Mouse (Mus musculus): Measurements from ENCODE around the gene Gab2. TPM values are rescaled to one million over a fixed set of nuclear protein-coding genes. Genes with fewer than 3 reads are reported as not detected.

Gab2 gene
- polyA plus RNA-seq, 1 experiment from 2014 or later: 1.5 TPM

DNA sequence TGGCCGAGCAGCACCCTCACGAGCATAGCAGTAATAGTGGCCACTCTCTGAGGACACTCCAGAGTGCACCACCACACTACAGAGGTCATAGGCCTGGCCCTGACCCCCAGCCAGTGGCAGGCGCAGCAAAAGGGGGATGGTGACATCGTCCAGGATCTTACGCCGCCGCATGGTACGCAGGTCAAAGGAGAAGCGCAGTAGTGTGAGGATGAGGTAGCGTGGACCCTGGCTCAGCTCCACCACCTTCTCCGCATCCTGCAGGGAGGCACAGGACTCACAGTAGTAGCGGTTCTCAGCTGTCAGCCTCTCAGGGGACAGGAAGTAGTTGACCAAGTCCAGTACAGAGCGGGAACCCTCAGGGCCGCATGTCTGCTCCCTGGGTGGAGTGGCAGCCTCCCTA is 230.2 kb downstream of the Gab2 start:
- no peaks in the 10 kb centered on the region for H3K9me3 ChIP-seq (ENCODE audit: low read length)
- no peak overlapping the region for H3K27ac ChIP-seq (ENCODE audit: low read depth)
- DNase-seq (no peak), ATAC-seq (no peak)
- no peaks in the 10 kb centered on the region for H3K4me1 ChIP-seq (ENCODE audit: insufficient read depth)
- TF ChIP-seq EP300 (IDR thresholded peaks at IDR 0.05; ENCODE audit: low read depth) (no peak), CTCF (IDR thresholded peaks at IDR 0.05; ENCODE audit: low read depth) (no peak)
- 84% methylated on average over 14 of the region's 14 CpGs for whole genome bisulfite sequencing (ENCODE audit: insufficient replicate concordance)
- H3K4me3 ChIP-seq (ENCODE audit: low read depth, low read length): no peak overlapping the region
- H3K27me3 ChIP-seq (ENCODE audit: insufficient read depth, low read length): no peaks in the 10 kb centered on the region
- H3K36me3 ChIP-seq (replicated peaks; ENCODE audit: insufficient read depth, low read length): peaks cover 4% of the 10 kb centered on the region; the same call in 1 of the 2 replicates
- no peak overlapping the region for H3K9ac ChIP-seq (replicated peaks)
- H3K4me2 ChIP-seq (ENCODE audit: low read depth, low read length): no peak overlapping the region

DNA sequence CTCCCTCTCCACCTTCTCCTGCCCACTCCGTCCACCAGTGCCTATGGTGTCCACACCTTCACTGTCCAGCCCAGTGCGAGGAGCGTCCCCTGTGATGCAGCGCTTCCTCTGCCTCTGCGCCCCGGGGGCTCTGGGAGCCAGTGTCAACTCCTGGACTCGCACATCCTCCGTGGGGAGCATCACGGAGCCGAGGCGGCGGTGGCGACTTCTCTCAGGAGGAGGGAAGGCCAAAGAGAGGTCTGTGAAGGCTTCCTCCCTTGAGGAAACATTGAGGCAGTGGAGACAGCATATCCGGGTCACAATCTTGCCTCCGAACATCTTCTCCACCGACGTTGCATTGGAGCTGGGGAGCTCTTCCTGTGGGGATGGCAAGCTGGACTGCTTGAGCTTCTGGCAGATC is 230.8 kb downstream of the Gab2 start:
- no peak overlapping the region for H3K9ac ChIP-seq (replicated peaks)
- H3K4me1 ChIP-seq (ENCODE audit: insufficient read depth): no peaks in the 10 kb centered on the region
- DNase-seq (no peak), ATAC-seq (no peak)
- H3K27ac ChIP-seq (ENCODE audit: low read depth): no peak overlapping the region
- WGBS (ENCODE audit: insufficient replicate concordance): 88% methylated on average over 17 of the region's 17 CpGs
- H3K9me3 ChIP-seq (ENCODE audit: low read length): no peaks in the 10 kb centered on the region
- peaks cover 4% of the 10 kb centered on the region; the same call in 1 of the 2 replicates for H3K36me3 ChIP-seq (replicated peaks; ENCODE audit: insufficient read depth, low read length)
- H3K27me3 ChIP-seq (ENCODE audit: insufficient read depth, low read length): no peaks in the 10 kb centered on the region
- no peak overlapping the region for H3K4me2 ChIP-seq (ENCODE audit: low read depth, low read length)
- H3K4me3 ChIP-seq (ENCODE audit: low read depth, low read length): no peak overlapping the region
- TF ChIP-seq EP300 (IDR thresholded peaks at IDR 0.05; ENCODE audit: low read depth) (no peak), CTCF (IDR thresholded peaks at IDR 0.05; ENCODE audit: low read depth) (no peak)

DNA sequence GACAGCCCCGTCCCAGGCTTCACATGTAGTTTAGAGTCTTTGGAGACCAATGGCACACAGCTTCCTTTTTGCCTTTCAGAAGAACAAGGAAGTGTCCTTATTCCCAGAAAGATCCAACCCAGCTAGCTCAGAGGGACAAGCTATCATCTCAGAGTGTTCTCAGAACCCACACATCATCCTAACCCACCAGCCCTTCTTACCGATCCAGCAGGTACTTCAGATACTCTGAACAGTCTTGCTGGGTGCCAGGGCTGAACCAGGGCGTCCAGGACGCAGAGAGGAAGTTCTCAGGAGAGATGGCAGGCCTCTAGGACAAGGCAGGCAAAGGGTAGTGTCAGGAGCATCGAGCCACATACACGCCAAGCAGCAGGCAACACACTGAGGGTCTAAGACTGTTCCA is 231.5 kb downstream of the Gab2 start:
- ATAC-seq (no peak), DNase-seq (no peak)
- 68% methylated on average over 6 of the region's 6 CpGs for WGBS (ENCODE audit: insufficient replicate concordance)

DNA sequence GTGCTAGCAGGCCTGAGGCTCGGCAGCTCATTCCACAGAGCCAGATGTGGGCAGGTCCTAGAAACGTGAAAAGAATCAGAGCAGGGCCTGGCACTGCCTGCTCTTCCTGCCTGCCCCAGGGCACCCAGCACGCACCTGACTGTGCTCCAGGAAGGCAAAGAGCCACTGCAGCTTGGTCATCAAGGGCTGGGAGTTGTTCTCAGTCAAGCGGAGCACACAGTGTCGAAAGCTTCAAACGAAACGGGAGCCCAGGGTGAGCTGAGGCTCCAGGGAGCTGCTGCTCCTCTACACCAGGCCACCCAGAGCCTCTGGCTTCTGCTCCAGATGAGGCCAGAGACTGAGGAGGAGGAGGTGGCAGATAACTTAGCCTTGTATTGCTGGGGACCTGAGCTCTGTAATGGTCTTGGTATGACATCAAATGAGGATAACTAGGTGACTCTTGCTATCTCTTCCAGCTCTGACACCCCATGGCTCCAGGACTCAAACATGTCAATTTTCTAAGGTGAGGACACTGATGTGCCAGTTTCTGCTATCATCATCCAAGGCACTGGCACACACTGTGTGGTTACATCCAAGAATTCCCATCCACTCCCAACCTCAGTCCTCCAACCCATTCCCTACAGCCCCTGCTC is 232.1 kb downstream of the Gab2 start:
- H3K4me2 ChIP-seq (ENCODE audit: low read depth, low read length): no peak overlapping the region
- WGBS (ENCODE audit: insufficient replicate concordance): 78% methylated on average over 7 of the region's 7 CpGs
- DNase-seq (no peak), ATAC-seq (no peak)
- no peaks in the 10 kb centered on the region for H3K27me3 ChIP-seq (ENCODE audit: insufficient read depth, low read length)
- peaks cover 4% of the 10 kb centered on the region; the same call in 1 of the 2 replicates for H3K36me3 ChIP-seq (replicated peaks; ENCODE audit: insufficient read depth, low read length)
- H3K9ac ChIP-seq (replicated peaks): no peak overlapping the region
- no peak overlapping the region for H3K27ac ChIP-seq (ENCODE audit: low read depth)
- H3K4me1 ChIP-seq (ENCODE audit: insufficient read depth): no peaks in the 10 kb centered on the region
- no peak for TF ChIP-seq EP300 (IDR thresholded peaks at IDR 0.05; ENCODE audit: low read depth)
- no peak for TF ChIP-seq CTCF (IDR thresholded peaks at IDR 0.05; ENCODE audit: low read depth)
- H3K9me3 ChIP-seq (ENCODE audit: low read length): no peaks in the 10 kb centered on the region
- H3K4me3 ChIP-seq (ENCODE audit: low read depth, low read length): no peak overlapping the region

More for the DNA sequence above, 231.5 kb downstream of the Gab2 start:
- no peak overlapping the region for H3K4me2 ChIP-seq (ENCODE audit: low read depth, low read length)
- no peak overlapping the region for H3K27ac ChIP-seq (ENCODE audit: low read depth)
- no peak overlapping the region for H3K9ac ChIP-seq (replicated peaks)
- no peak for TF ChIP-seq EP300 (IDR thresholded peaks at IDR 0.05; ENCODE audit: low read depth)
- no peak for TF ChIP-seq CTCF (IDR thresholded peaks at IDR 0.05; ENCODE audit: low read depth)
- no peaks in the 10 kb centered on the region for H3K27me3 ChIP-seq (ENCODE audit: insufficient read depth, low read length)
- H3K4me3 ChIP-seq (ENCODE audit: low read depth, low read length): no peak overlapping the region
- peaks cover 4% of the 10 kb centered on the region; the same call in 1 of the 2 replicates for H3K36me3 ChIP-seq (replicated peaks; ENCODE audit: insufficient read depth, low read length)
- H3K9me3 ChIP-seq (ENCODE audit: low read length): no peaks in the 10 kb centered on the region
- H3K4me1 ChIP-seq (ENCODE audit: insufficient read depth): no peaks in the 10 kb centered on the region

DNA sequence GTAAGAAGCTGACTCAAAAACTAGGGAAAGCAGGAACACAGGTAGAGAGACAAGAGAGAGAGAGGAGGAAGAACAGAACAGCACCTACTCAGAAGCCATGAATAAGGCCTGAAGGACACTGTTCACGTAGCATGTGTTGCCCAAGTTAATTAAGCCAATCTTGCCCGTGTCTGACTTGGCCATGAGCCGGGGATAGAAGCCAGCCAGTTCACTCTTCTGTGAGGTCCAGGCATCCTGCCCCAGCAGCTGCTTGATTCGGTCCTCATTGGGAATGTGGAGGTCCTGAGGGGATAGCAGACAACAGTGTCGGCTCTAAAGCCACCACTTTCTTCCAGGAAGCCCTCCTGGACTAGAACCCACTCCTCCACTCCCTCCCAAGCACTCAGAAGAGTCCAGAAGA is 233.3 kb downstream of the Gab2 start:
- no peak for DNase-seq
- WGBS (ENCODE audit: insufficient replicate concordance): 74% methylated on average over 5 of the region's 5 CpGs
- no peak overlapping the region for H3K4me3 ChIP-seq (ENCODE audit: low read depth, low read length)

DNA sequence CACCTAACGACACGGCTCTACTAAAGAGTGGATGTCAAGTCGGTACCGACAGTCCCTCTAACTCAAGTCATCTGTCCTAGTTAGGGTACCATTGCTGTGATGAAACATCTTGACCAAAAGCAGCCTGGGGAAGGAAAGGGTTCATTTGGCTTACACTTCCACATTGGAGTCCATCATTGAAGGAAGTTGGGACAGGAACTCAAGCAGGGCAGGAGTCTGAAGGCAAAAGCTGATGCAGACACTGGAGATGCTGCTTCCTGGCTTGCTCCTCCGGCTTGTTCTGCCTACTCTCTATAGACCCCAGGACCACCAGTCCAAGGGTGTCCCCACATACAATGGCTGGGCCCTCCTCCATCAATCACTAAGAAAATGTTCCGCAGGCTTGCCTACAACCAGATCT is 234.3 kb downstream of the Gab2 start:
- Histone ChIP-seq H3K9me3 (ENCODE audit: low read length) (no peaks in the 10 kb centered on the region), H3K36me3 (replicated peaks; ENCODE audit: insufficient read depth, low read length) (no peaks in the 10 kb centered on the region), H3K4me3 (ENCODE audit: low read depth, low read length) (no peak overlapping the region), H3K4me1 (ENCODE audit: insufficient read depth) (no peaks in the 10 kb centered on the region), H3K27me3 (ENCODE audit: insufficient read depth, low read length) (no peaks in the 10 kb centered on the region), H3K9ac (replicated peaks) (no peak overlapping the region), H3K4me2 (ENCODE audit: low read depth, low read length) (no peak overlapping the region), H3K27ac (ENCODE audit: low read depth) (no peak overlapping the region)
- no peak for TF ChIP-seq EP300 (IDR thresholded peaks at IDR 0.05; ENCODE audit: low read depth)
- TF ChIP-seq CTCF (IDR thresholded peaks at IDR 0.05; ENCODE audit: low read depth): no peak
- 79% methylated on average over 6 of the region's 6 CpGs for WGBS (ENCODE audit: insufficient replicate concordance)
- ATAC-seq (no peak), DNase-seq (no peak)

More for the DNA sequence above, 233.3 kb downstream of the Gab2 start:
- Histone ChIP-seq H3K9me3 (ENCODE audit: low read length) (no peaks in the 10 kb centered on the region), H3K27me3 (ENCODE audit: insufficient read depth, low read length) (no peaks in the 10 kb centered on the region), H3K4me1 (ENCODE audit: insufficient read depth) (no peaks in the 10 kb centered on the region), H3K27ac (ENCODE audit: low read depth) (no peak overlapping the region), H3K9ac (replicated peaks) (no peak overlapping the region), H3K4me2 (ENCODE audit: low read depth, low read length) (no peak overlapping the region), H3K36me3 (replicated peaks; ENCODE audit: insufficient read depth, low read length) (no peaks in the 10 kb centered on the region)
- TF ChIP-seq EP300 (IDR thresholded peaks at IDR 0.05; ENCODE audit: low read depth) (no peak), CTCF (IDR thresholded peaks at IDR 0.05; ENCODE audit: low read depth) (no peak)
- no peak for ATAC-seq

Data from liver, postnatal 0 days (tissue).